Mouse (Mus musculus) E14TG2a.4 (cell line): ENCODE measurements at regions not wholly inside any gene's neighbourhood (a gene's known extent, or its start where the extent isn't known, plus 50 kb on each side); places are given as distances from the start of the nearest gene placed in this dataset.

Experiments
- CTCF ChIP-seq: conservative IDR thresholded peaks from 2 replicates; pipeline ENCODE4 v1.5.1; 2014; ENCODE audit warnings: low read length
- NANOG ChIP-seq: IDR thresholded peaks from 2 replicates; pipeline ENCODE4 v1.6.1; 2014; ENCODE audit warnings: borderline replicate concordance, low read length, mixed read lengths
- POU5F1 ChIP-seq: IDR thresholded peaks from 2 replicates; pipeline ENCODE4 v1.6.1; 2014; ENCODE audit warnings: low read length, borderline replicate concordance

DNA sequence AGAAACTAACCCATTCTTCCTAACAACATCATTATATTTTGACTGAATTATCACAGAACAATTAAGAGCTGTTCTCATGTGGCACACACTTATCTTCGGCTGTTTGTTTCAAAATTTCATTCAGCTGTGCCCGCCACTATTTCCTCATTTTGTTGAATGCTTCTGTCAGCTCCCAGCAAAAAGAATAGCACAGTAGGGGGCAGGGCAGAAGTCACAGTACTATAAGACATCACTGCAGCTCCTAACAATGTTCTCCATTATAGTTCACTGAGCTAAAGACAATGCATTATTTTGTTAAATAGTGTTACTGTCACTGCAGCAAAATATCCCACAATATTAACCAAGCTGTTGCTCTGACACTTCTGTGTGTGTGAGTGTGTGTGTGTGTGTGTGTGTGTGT lies 465.7 kb downstream of the Kctd12 start:
- TF ChIP-seq CTCF, result no peak
- TF ChIP-seq POU5F1, result no peak
- no peak for TF ChIP-seq NANOG
